Mouse (Mus musculus) olfactory bulb, adult 2 months (tissue): ENCODE data around the gene Usp3. TPM values are rescaled to one million over a fixed set of nuclear protein-coding genes. Genes with fewer than 3 reads are reported as not detected.
A peak's percentile ranks its signal among the peaks of the same experiment; 100 is the strongest.

ENCODE experiments used
- H3K27ac ChIP-seq: fragments of 200-500 bp; 2 replicates; pipeline ENCODE4 v1.5.1; 2012; ENCODE audit warnings: low read depth, low read length; ENCODE audit not compliant: insufficient read depth
- H3K4me1 ChIP-seq: fragments of 200-500 bp; 2 replicates; pipeline ENCODE4 v1.6.1; 2012; ENCODE audit warnings: low read length; ENCODE audit not compliant: control insufficient read depth, insufficient read depth
- H3K4me3 ChIP-seq: fragments of 200-500 bp; 2 replicates; pipeline ENCODE4 v1.5.1; 2012; ENCODE audit warnings: mild to moderate bottlenecking, low read depth, low read length, moderate library complexity; ENCODE audit not compliant: insufficient read depth
- CTCF ChIP-seq: fragments of 200-500 bp; IDR thresholded peaks from 2 replicates; pipeline ENCODE4 v1.5.1; 2012; ENCODE audit warnings: low read depth, mild to moderate bottlenecking, low read length, moderate library complexity; ENCODE audit not compliant: insufficient read depth
- POLR2A ChIP-seq: fragments of 200-500 bp; IDR thresholded peaks from 2 replicates; pipeline ENCODE4 v1.6.1; 2012; ENCODE audit warnings: mild to moderate bottlenecking, low read depth, low read length, moderate library complexity; ENCODE audit not compliant: insufficient read depth
- WGBS: fragments of 180-500 bp; shearing (Covaris S2); methylation state at CpG from one replicate; pipeline ENCODE4 v1.1.7; 2018; 5-methylcytosine and 5-hydroxymethylcytosine counted together
- polyA plus RNA-seq: library from polyadenylated mRNA; stranded (reverse); fragments of >200 nt; gene quantifications from 2 replicates; pipeline ENCODE4 v1.2.4, GENCODE M21; 2012; ENCODE audit warnings: low replicate concordance; ENCODE audit not compliant: missing spikeins, insufficient read depth, insufficient read length

Usp3 gene
- polyA plus RNA-seq: 943 TPM in 1 of 2 replicates, not detected in the other

GRCm38 (mm10) chr9:66592708-66593612 lies at the start of gene Usp3:
Gene Usp3 (minus strand): TSS chr9:66593142.
- H3K4me3 ChIP-seq: peak within 1 kb of the TSS; percentile 74
- WGBS: under 1% methylated on average over 73 of the region's 73 CpGs
- H3K4me1 ChIP-seq: peaks cover 10% of the 10 kb centered on the region
- H3K27ac ChIP-seq: peak within 1 kb of the TSS; percentile 68
- no peak for TF ChIP-seq CTCF
- TF ChIP-seq POLR2A: peak; percentile 55

- H3K4me3 ChIP-seq: no peak overlapping the region
- H3K27ac ChIP-seq: no peak overlapping the region
- WGBS: 76% methylated on average over 7 of the region's 7 CpGs
- no peaks in the 10 kb centered on the region for H3K4me1 ChIP-seq
- TF ChIP-seq POLR2A: no peak
- no peak for TF ChIP-seq CTCF
Observed at GRCm38 (mm10) chr9:66640491-66640890, 47.5 kb upstream of the Usp3 start.

- no peak overlapping the region for H3K27ac ChIP-seq
- no peak for TF ChIP-seq POLR2A
- 99% methylated on average over 2 of the region's 2 CpGs for WGBS
Observed at GRCm38 (mm10) chr9:66639626-66640025, 46.7 kb upstream of the Usp3 start.

GRCm38 (mm10) chr9:66632441-66632840 lies 39.5 kb upstream of the Usp3 start:
- no peak for TF ChIP-seq CTCF
- TF ChIP-seq POLR2A: no peak
- Histone ChIP-seq H3K4me3 (no peak overlapping the region), H3K4me1 (no peaks in the 10 kb centered on the region), H3K27ac (no peak overlapping the region)
- WGBS: 97% methylated on average over 1 of the region's 1 CpGs

More at GRCm38 (mm10) chr9:66639626-66640025, 46.7 kb upstream of the Usp3 start:
- Histone ChIP-seq H3K4me3 (no peak overlapping the region), H3K4me1 (no peaks in the 10 kb centered on the region)

- H3K27ac ChIP-seq: no peak overlapping the region
- 63% methylated on average over 1 of the region's 1 CpGs for WGBS
- no peak overlapping the region for H3K4me3 ChIP-seq
- H3K4me1 ChIP-seq: no peaks in the 10 kb centered on the region
- TF ChIP-seq POLR2A: no peak
Observed at GRCm38 (mm10) chr9:66630931-66631330, 38.0 kb upstream of the Usp3 start.

GRCm38 (mm10) chr9:66626661-66627060 lies 33.7 kb upstream of the Usp3 start:
- Histone ChIP-seq H3K4me3 (no peak overlapping the region), H3K4me1 (no peaks in the 10 kb centered on the region), H3K27ac (no peak overlapping the region)
- TF ChIP-seq CTCF (no peak), POLR2A (no peak)
- 88% methylated on average over 5 of the region's 5 CpGs for WGBS

- WGBS: 89% methylated on average over 4 of the region's 4 CpGs
- TF ChIP-seq POLR2A: no peak
- TF ChIP-seq CTCF: no peak
- Histone ChIP-seq H3K27ac (no peak overlapping the region), H3K4me1 (no peaks in the 10 kb centered on the region), H3K4me3 (no peak overlapping the region)
Observed at GRCm38 (mm10) chr9:66625974-66626530, 33.1 kb upstream of the Usp3 start.

- TF ChIP-seq CTCF (no peak), POLR2A (no peak)
- 84% methylated on average over 1 of the region's 1 CpGs for WGBS
- H3K4me1 ChIP-seq: peaks cover 4% of the 10 kb centered on the region
- no peak overlapping the region for H3K27ac ChIP-seq
- no peak overlapping the region for H3K4me3 ChIP-seq
Observed at GRCm38 (mm10) chr9:66624873-66625272, 31.9 kb upstream of the Usp3 start.

- 100% methylated on average over 1 of the region's 1 CpGs for WGBS
- H3K4me1 ChIP-seq: peaks cover 4% of the 10 kb centered on the region
- no peak overlapping the region for H3K27ac ChIP-seq
- TF ChIP-seq POLR2A (no peak), CTCF (no peak)
- no peak overlapping the region for H3K4me3 ChIP-seq
Observed at GRCm38 (mm10) chr9:66623627-66624026, 30.7 kb upstream of the Usp3 start.
